Mouse (Mus musculus) C2C12 (cell line): ENCODE measurements around the gene Gmnn. TPM values are rescaled to one million over a fixed set of nuclear protein-coding genes. Genes with fewer than 3 reads are reported as not detected.

Experiments used
- H3K27me3 ChIP-seq: one replicate; pipeline ENCODE4 v1.6.1; 2011; ENCODE audit not compliant: control insufficient read depth, insufficient read depth, insufficient read length
- H3K36me3 ChIP-seq: one replicate; pipeline ENCODE4 v1.6.1; 2011; ENCODE audit not compliant: control insufficient read depth, insufficient read depth
- H3K4me3 ChIP-seq: one replicate; pipeline ENCODE4 v1.5.1; 2011; ENCODE audit warnings: mild to moderate bottlenecking, control low read depth; ENCODE audit not compliant: poor library complexity, insufficient read depth, severe bottlenecking
- H3K79me2 ChIP-seq: one replicate; pipeline ENCODE4 v1.6.1; 2011; ENCODE audit not compliant: control insufficient read depth, insufficient read depth
- H3K79me3 ChIP-seq: one replicate; pipeline ENCODE4 v1.6.1; 2011; ENCODE audit warnings: low read depth, control low read depth
- H3ac ChIP-seq: one replicate; pipeline ENCODE3; 2011; ENCODE audit warnings: low read depth; ENCODE audit not compliant: control insufficient read depth, insufficient read length
- CEBPB ChIP-seq: IDR thresholded peaks from one replicate; pipeline ENCODE4 v1.6.1; 2011; ENCODE audit warnings: low read depth, mild to moderate bottlenecking, control low read depth, moderate library complexity
- CTCF ChIP-seq: IDR thresholded peaks from one replicate; pipeline ENCODE4 v1.5.1; 2011; ENCODE audit not compliant: control insufficient read depth, insufficient read depth, insufficient read length
- FOSL1 ChIP-seq: IDR thresholded peaks from one replicate; pipeline ENCODE4 v1.8.0; 2011; ENCODE audit warnings: mild to moderate bottlenecking, low read length; ENCODE audit not compliant: poor library complexity, insufficient read depth, severe bottlenecking
- MAX ChIP-seq: IDR thresholded peaks from one replicate; pipeline ENCODE4 v1.6.1; 2011; ENCODE audit warnings: mild to moderate bottlenecking, control low read depth
- MYOD1 ChIP-seq: IDR thresholded peaks from one replicate; pipeline ENCODE4 v1.6.1; 2011; ENCODE audit warnings: low read depth; ENCODE audit not compliant: control insufficient read depth, insufficient read length
- MYOG ChIP-seq: IDR thresholded peaks from one replicate; pipeline ENCODE4 v1.6.1; 2011; ENCODE audit not compliant: control insufficient read depth, insufficient read length; ENCODE audit errors: extremely low read depth
- USF1 ChIP-seq: IDR thresholded peaks from one replicate; pipeline ENCODE4 v1.6.1; 2011; ENCODE audit warnings: low read depth, mild to moderate bottlenecking, control low read depth, moderate library complexity
- polyA plus RNA-seq: library from polyadenylated mRNA; unstranded; fragments of >200 nt; fragmentation: generic; extraction: Trizol; gene quantifications from one replicate; pipeline ENCODE4 v1.2.1, GENCODE M21; 2012; ENCODE audit warnings: missing spikeins

Gene Gmnn
- polyA plus RNA-seq, 1 experiment = 45.7 TPM

DNA sequence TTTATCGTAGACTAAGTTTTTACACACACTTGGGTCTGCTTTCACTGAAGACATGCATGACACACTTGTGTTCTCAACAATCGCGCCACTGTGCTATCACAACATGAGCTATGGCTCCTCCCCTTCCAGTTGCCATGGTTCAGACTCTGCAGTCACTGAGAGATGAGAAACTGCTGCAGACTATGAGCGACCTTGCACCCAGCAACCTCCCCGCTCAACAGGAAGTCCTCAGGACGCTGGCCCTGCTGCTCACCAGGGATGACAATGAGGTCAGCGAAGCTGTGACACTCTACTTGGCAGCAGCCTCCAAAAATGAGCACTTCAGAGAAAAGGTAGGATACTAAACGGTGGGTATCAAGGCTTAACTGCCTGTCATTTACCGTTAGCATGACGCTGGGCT, 40.2 kb downstream of the Gmnn start:
- Histone ChIP-seq H3K79me2 (no peaks in the 10 kb centered on the region), H3K79me3 (no peaks in the 10 kb centered on the region), H3ac (no peak overlapping the region), H3K36me3 (no peaks in the 10 kb centered on the region), H3K4me3 (no peak overlapping the region), H3K27me3 (no peaks in the 10 kb centered on the region)
- no peak for TF ChIP-seq CTCF
- TF ChIP-seq MAX = no peak
- no peak for TF ChIP-seq MYOG
- no peak for TF ChIP-seq USF1
- TF ChIP-seq CEBPB = no peak
- no peak for TF ChIP-seq FOSL1
- TF ChIP-seq MYOD1 = no peak

DNA sequence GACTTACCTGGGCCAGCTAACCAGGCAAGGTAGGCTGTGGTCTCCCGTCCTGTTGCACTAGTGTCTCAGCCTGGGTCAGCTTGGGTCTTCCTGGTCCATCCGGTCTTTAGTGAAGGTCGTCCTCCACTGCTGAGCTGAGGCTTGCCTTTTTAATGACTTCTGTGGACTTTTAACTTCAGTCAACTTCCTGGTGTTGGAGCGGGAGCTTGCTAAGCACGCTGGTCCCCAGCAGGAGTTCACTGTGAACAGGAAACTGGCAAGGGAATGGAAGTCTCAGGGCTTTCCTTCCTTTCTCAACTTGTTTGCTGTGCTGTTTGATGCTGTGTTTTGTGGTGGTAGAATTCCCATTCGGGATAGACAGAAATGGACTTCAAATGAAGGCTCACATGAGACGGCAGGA, 44.0 kb downstream of the Gmnn start:
- Histone ChIP-seq H3K36me3 (no peaks in the 10 kb centered on the region), H3ac (no peak overlapping the region), H3K4me3 (no peak overlapping the region), H3K79me2 (no peaks in the 10 kb centered on the region), H3K79me3 (no peaks in the 10 kb centered on the region), H3K27me3 (no peaks in the 10 kb centered on the region)
- TF ChIP-seq MYOD1 (no peak), MAX (no peak), FOSL1 (no peak), CEBPB (no peak), MYOG (no peak), CTCF (no peak), USF1 (no peak)

DNA sequence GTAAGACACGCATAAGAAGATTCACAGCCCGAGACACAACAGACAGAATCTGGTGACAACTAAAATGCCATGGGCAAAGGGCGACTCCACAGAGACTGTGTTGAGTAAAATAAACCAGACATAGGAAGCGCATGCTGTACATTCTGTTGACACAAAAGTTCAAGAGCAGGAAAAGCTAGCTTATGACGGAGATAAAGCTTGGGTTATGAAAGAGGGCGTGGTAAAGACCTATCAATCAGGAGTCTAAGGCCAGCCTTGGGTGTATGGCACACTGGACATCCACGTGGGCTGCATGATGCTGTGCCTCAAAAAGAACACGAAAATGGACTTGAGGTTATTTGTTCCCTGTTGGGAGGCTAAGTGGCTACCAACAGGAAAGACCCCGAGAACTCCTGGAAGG, 45.3 kb downstream of the Gmnn start:
- no peaks in the 10 kb centered on the region for H3K36me3 ChIP-seq
- no peaks in the 10 kb centered on the region for H3K79me2 ChIP-seq
- H3K79me3 ChIP-seq = no peaks in the 10 kb centered on the region
- H3K4me3 ChIP-seq = no peak overlapping the region
- TF ChIP-seq MAX (no peak), USF1 (no peak), MYOG (no peak), FOSL1 (no peak), MYOD1 (no peak), CEBPB (no peak), CTCF (no peak)
- H3ac ChIP-seq = no peak overlapping the region
- H3K27me3 ChIP-seq = no peaks in the 10 kb centered on the region

DNA sequence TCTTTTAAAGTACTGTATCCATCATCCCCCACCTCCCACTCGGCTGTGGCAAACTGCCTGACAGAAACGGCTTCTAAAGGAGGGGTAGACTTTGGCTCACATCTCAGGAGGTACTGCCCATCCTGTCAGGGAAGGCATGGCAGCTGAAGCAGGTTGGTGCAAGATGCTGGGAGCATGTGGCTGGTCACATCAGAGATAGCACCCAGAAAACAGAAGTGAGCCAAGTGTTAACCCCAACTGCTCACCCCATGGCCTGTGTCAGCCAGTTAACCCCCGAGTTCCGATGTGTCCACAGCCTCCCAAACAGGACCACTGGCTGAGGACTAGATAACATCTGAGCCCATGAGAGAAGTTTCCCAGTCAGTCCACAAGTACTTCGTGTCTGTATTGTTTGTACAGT, 46.1 kb downstream of the Gmnn start:
- no peak overlapping the region for H3ac ChIP-seq

DNA sequence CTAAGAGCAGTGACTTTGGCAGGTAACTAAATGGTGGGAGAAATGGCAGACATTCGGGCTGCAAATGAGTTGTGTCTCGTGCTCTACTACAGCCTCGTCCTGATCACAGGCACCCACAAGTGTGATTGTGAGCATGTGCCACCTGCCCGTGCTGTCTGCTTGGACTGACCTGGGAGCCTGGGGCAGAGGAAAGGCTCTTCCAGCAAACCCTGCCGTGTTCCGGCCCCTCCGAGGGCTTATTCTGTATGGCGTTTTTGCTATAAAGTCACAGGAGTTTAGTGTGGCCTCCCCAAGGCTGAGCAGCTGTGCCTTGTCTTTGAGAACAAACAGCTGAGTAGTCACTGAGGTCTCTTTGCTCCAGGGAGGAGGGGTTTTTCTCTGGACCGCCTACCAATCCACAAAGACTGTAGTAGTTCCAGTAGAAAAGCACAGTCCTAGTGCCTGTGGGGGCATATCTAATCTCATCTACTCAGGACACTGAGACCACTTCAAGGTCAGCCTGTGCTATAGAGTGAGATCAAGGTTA, 47.3 kb downstream of the Gmnn start:
- TF ChIP-seq FOSL1 (no peak), MYOD1 (no peak), MYOG (no peak)
- Histone ChIP-seq H3K36me3 (no peaks in the 10 kb centered on the region), H3K79me2 (no peaks in the 10 kb centered on the region)

More for the DNA sequence above, 46.1 kb downstream of the Gmnn start:
- Histone ChIP-seq H3K79me3 (no peaks in the 10 kb centered on the region), H3K4me3 (no peak overlapping the region), H3K36me3 (no peaks in the 10 kb centered on the region), H3K27me3 (no peaks in the 10 kb centered on the region), H3K79me2 (no peaks in the 10 kb centered on the region)
- no peak for TF ChIP-seq MAX
- no peak for TF ChIP-seq CTCF

DNA sequence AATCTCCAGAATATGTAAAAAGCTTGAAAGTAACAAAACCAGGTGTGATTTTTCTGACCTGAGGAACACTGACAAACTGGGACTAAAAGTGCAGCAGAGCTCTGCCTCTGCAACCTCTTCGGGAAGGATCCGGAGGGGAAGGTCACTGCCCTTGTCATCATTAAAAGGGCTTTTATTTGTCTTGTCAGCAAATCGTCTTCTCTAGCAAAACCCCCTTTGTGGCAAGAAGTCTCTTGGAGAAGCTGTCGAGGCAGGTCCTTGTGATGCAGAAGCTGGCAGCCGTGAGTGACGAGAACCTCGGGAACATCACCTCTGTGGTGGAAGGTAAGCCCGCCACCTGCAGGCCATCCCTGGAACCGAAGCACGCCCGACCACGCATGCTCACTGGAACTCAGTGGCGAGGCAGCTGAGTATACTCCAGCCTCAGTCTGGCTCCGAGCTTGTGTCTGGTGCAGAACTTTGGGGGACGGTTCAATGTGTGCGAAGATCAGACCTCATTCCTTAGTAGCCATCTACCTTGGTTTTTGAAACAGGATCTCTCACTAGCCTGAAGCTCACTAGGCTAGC, 48.2 kb downstream of the Gmnn start:
- H3K36me3 ChIP-seq = no peaks in the 10 kb centered on the region
- no peaks in the 10 kb centered on the region for H3K27me3 ChIP-seq
- H3K79me2 ChIP-seq = no peaks in the 10 kb centered on the region
- no peak overlapping the region for H3K4me3 ChIP-seq
- no peaks in the 10 kb centered on the region for H3K79me3 ChIP-seq
- TF ChIP-seq USF1 = no peak
- TF ChIP-seq MYOD1 = no peak
- TF ChIP-seq CEBPB = no peak
- TF ChIP-seq CTCF = peak; percentile 93
- no peak overlapping the region for H3ac ChIP-seq

More for the DNA sequence above, 47.3 kb downstream of the Gmnn start:
- H3K79me3 ChIP-seq = no peaks in the 10 kb centered on the region
- H3K27me3 ChIP-seq = no peaks in the 10 kb centered on the region
- no peak overlapping the region for H3K4me3 ChIP-seq
- H3ac ChIP-seq = no peak overlapping the region
